Mouse (Mus musculus) heart, embryonic 15.5 days (tissue): ENCODE results near the gene Pate4. TPM values are rescaled to one million over a fixed set of nuclear protein-coding genes. Genes with fewer than 3 reads are reported as not detected.
"Not testable (repeated sequence)": the region's sequence is repeated elsewhere in the genome, so short reads cannot be mapped to it uniquely, and the experiment has no call there.

ENCODE experiments used
- ATAC-seq: fragments of 200-750 bp; cut with Nextera tagmentation; replicated peaks from 2 replicates; pipeline ENCODE4 v1.8.0; 2017; ENCODE audit warnings: low read depth, moderate TSS enrichment; ENCODE audit not compliant: insufficient number of reproducible peaks, insufficient read depth, low FRiP score
- H3K27ac ChIP-seq: fragments of 300-500 bp; sonication (generic); 2 replicates; pipeline ENCODE4 v1.5.1; 2015; ENCODE audit warnings: mild to moderate bottlenecking, inconsistent platforms
- H3K27me3 ChIP-seq: fragments of 300-500 bp; sonication (generic); 2 replicates; pipeline ENCODE4 v1.6.1; 2015; ENCODE audit warnings: inconsistent platforms
- H3K36me3 ChIP-seq: fragments of 300-500 bp; sonication (generic); 2 replicates; pipeline ENCODE4 v1.6.1; 2015; ENCODE audit warnings: mild to moderate bottlenecking, inconsistent platforms
- H3K4me1 ChIP-seq: fragments of 300-500 bp; sonication (generic); replicated peaks from 2 replicates; pipeline ENCODE4 v1.6.1; 2015; ENCODE audit warnings: inconsistent platforms
- H3K4me2 ChIP-seq: fragments of 300-500 bp; sonication (generic); 2 replicates; pipeline ENCODE4 v1.6.1; 2015; ENCODE audit warnings: inconsistent platforms, mild to moderate bottlenecking, moderate library complexity
- H3K4me3 ChIP-seq: fragments of 300-500 bp; sonication (generic); 2 replicates; pipeline ENCODE4 v1.5.1; 2015; ENCODE audit warnings: mild to moderate bottlenecking, inconsistent platforms
- H3K9ac ChIP-seq: fragments of 300-500 bp; sonication (generic); 2 replicates; pipeline ENCODE4 v1.6.1; 2015; ENCODE audit warnings: mild to moderate bottlenecking, inconsistent platforms
- H3K9me3 ChIP-seq: fragments of 300-500 bp; sonication (generic); replicated peaks from 2 replicates; pipeline ENCODE4 v1.6.1; 2016; ENCODE audit warnings: inconsistent platforms
- WGBS: fragments of 180-500 bp; shearing (Covaris S2); methylation state at CpG from one replicate; pipeline ENCODE4 v1.1.7; 2015; ENCODE audit warnings: mixed read lengths; 5-methylcytosine and 5-hydroxymethylcytosine counted together
- polyA plus RNA-seq: library from polyadenylated mRNA; unstranded; fragments of >200 nt; fragmentation: Nextera tagmentation; extraction: Ambion mirVana; gene quantifications from 2 replicates; pipeline ENCODE4 v1.2.1, GENCODE M21; 2015

The Pate4 gene
- not detected in 2 replicates for polyA plus RNA-seq

GRCm38 (mm10) chr9:35611841-35612240 lies at the start of gene Pate4:
Pate4 (minus strand) TSS chr9:35611941.
- ATAC-seq = no peak
- Histone ChIP-seq H3K36me3 (no peaks in the 10 kb centered on the region), H3K4me1 (no peaks in the 10 kb centered on the region), H3K9me3 (no peaks in the 10 kb centered on the region), H3K27me3 (no peaks in the 10 kb centered on the region), H3K4me3 (no peak within 1 kb of the TSS), H3K27ac (no peak within 1 kb of the TSS), H3K9ac (no peak within 1 kb of the TSS), H3K4me2 (no peak within 1 kb of the TSS)
- 88% methylated on average over 1 of the region's 1 CpGs for WGBS

GRCm38 (mm10) chr9:35648102-35648501 lies 36.4 kb upstream of the Pate4 start, which contains the start of gene Pate3:
Pate3 (minus strand) TSS chr9:35648202.
- WGBS = 58% methylated on average over 1 of the region's 1 CpGs

DNA sequence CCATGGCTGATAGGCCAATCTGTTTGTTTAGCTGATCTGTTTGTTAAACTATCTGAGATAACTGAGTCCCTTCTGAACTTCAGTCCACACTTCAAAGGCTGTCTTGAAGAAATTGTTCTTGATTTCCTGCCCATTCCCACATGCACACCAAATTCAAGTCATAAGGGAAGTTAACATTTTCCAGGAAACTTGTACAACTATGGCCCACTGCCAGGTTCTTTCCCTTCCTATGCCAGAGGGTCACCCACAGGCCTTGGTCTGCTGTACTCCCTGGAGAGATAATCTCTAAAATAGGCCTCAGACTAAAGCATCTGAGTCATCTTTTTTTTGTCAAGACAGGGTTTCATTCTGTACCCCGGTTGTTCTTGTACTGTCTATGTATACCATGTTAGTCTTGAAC lies 21.2 kb upstream of the Pate4 start:
- H3K36me3 ChIP-seq = no peaks in the 10 kb centered on the region
- H3K27me3 ChIP-seq = no peaks in the 10 kb centered on the region
- no peaks in the 10 kb centered on the region for H3K9me3 ChIP-seq
- ATAC-seq = no peak
- H3K27ac ChIP-seq = no peak overlapping the region
- H3K4me1 ChIP-seq = no peaks in the 10 kb centered on the region
- H3K4me2 ChIP-seq = no peak overlapping the region
- no peak overlapping the region for H3K9ac ChIP-seq
- no peak overlapping the region for H3K4me3 ChIP-seq
- WGBS = 69% methylated on average over 1 of the region's 1 CpGs

More at GRCm38 (mm10) chr9:35648102-35648501, 36.4 kb upstream of the Pate4 start, which contains the start of gene Pate3:
- H3K4me3 ChIP-seq = no peak within 1 kb of the TSS
- no peaks in the 10 kb centered on the region for H3K27me3 ChIP-seq
- H3K9me3 ChIP-seq = no peaks in the 10 kb centered on the region
- H3K4me2 ChIP-seq = no peak within 1 kb of the TSS
- no peak for ATAC-seq
- no peaks in the 10 kb centered on the region for H3K4me1 ChIP-seq
- H3K36me3 ChIP-seq = no peaks in the 10 kb centered on the region
- H3K9ac ChIP-seq = no peak within 1 kb of the TSS
- H3K27ac ChIP-seq = no peak within 1 kb of the TSS

DNA sequence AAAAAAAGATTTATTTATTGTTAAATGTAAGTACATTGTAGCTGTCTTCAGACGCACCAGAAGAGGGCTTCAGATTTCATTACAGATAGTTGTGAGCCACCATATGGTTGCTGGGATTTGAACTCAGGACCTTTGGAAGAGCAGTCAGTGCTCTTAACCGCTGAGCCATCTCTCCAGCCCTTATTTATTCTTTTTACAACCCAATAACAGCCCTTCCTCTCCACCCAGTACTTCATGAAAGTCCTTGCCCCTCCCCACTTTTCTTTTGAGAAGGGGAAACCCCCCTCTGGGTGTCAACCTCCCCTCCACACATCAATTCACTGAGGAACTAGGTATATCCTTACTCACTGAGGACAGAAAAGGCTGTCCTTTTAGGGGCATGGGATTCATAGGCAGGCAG lies 5.0 kb upstream of the Pate4 start:
- H3K4me3 ChIP-seq, H3K9me3 ChIP-seq, H3K9ac ChIP-seq, H3K4me2 ChIP-seq, H3K4me1 ChIP-seq, H3K27ac ChIP-seq, H3K36me3 ChIP-seq, H3K27me3 ChIP-seq, ATAC-seq: not testable (repeated sequence)
- 71% methylated on average over 2 of the region's 2 CpGs for WGBS

GRCm38 (mm10) chr9:35614005-35614404 lies 2.3 kb upstream of the Pate4 start:
- WGBS = 22% methylated on average over 2 of the region's 2 CpGs
- Histone ChIP-seq H3K27me3 (no peaks in the 10 kb centered on the region), H3K4me2 (no peak overlapping the region), H3K4me1 (no peaks in the 10 kb centered on the region), H3K4me3 (no peak overlapping the region), H3K36me3 (no peaks in the 10 kb centered on the region), H3K9ac (no peak overlapping the region), H3K9me3 (no peaks in the 10 kb centered on the region), H3K27ac (no peak overlapping the region)
- ATAC-seq = no peak

DNA sequence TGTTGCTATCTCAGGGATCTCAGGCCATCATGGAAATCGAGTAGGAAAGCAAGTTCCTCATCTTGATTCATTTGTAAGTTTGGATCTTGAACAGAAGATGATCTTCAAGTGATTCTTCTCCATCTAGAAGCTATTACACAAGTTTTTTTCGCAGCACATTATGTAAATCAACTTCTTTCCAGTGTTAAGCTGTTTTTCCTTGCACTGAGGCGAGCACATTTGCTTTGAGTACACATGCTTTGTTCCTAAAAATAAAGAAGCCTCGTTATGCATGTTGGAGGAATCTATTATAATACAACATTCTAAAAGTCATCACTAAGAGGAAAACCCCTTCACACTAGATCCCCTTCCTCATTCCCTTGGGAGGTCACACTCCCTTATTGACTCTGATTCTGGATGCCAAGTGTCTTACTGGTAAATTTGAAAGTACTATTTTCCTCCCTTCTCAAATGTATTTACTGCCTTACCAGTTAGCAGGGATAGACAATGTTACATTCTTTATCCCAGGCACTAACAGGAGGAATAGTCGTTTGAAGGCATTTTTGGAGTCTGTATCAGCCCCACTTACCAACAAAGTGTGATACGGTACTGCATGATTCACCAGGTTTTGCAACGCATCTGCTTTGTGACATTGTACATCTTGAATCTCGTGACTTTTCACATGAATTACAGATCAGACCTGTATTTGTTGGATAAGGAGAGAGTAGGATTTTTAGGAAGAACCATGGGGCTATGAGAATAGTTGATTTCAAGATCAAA lies 3.9 kb downstream of the Pate4 start:
- Histone ChIP-seq H3K4me1 (no peaks in the 10 kb centered on the region), H3K9ac (no peak overlapping the region), H3K4me3 (no peak overlapping the region), H3K4me2 (no peak overlapping the region), H3K27ac (no peak overlapping the region), H3K9me3 (no peaks in the 10 kb centered on the region; the same call in 1 of the 2 replicates), H3K36me3 (no peaks in the 10 kb centered on the region), H3K27me3 (no peaks in the 10 kb centered on the region)
- ATAC-seq = no peak
- 59% methylated on average over 8 of the region's 8 CpGs for WGBS

DNA sequence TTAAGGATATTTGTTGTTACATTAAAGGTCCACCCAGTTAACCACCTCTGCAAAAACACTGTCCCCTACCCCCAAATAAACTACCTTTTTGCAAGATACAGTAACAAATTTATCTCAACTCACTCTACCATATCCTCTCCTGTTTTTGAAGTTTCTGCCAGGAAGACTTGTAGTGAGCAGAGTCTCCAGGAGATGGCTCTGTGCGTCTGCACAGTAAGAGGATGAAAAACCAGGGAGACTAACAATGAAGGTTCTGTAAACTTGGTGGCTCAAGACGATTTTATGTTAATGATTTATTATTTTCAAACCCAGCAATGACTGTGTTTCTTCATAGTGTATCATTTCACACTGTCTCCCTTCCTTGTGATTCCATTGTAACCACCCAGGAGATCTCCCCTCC lies 18.8 kb downstream of the Pate4 start:
- no peaks in the 10 kb centered on the region for H3K9me3 ChIP-seq
- no peaks in the 10 kb centered on the region for H3K27me3 ChIP-seq
- no peak overlapping the region for H3K27ac ChIP-seq
- WGBS = 11% methylated on average over 2 of the region's 2 CpGs
- no peak overlapping the region for H3K4me2 ChIP-seq
- no peak for ATAC-seq
- no peak overlapping the region for H3K4me3 ChIP-seq
- no peaks in the 10 kb centered on the region for H3K36me3 ChIP-seq
- H3K4me1 ChIP-seq = no peaks in the 10 kb centered on the region
- no peak overlapping the region for H3K9ac ChIP-seq

GRCm38 (mm10) chr9:35587674-35588073 lies 24.1 kb downstream of the Pate4 start:
- Histone ChIP-seq H3K4me1 (no peaks in the 10 kb centered on the region), H3K27ac (no peak overlapping the region), H3K36me3 (no peaks in the 10 kb centered on the region), H3K4me2 (no peak overlapping the region), H3K9ac (no peak overlapping the region), H3K27me3 (no peaks in the 10 kb centered on the region), H3K4me3 (no peak overlapping the region), H3K9me3 (no peaks in the 10 kb centered on the region)
- ATAC-seq = no peak
- 28% methylated on average over 1 of the region's 1 CpGs for WGBS

DNA sequence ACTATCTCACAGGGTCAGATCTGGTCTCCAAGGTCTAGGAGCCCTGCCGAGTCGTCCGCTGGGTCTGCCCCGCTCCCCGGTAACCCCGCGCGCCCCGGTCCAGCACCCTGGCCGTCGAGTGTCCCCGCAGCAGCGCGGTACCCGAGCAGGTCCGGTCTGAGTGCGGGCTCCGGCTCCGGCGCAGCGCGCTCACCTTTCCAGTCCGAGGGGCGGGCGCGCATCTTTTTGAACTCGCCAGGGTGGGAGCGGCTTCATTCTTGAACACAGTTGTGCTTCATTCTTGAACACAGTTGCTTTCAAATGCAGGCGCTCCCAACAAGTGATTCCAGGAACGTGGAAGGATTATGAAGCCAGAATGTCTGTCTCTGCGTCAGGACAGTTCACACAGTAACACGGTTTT lies 37.3 kb downstream of the Pate4 start:
- H3K4me2 ChIP-seq = peak overlapping the region; percentile 70
- no peaks in the 10 kb centered on the region for H3K9me3 ChIP-seq
- H3K4me1 ChIP-seq = peaks cover 8% of the 10 kb centered on the region
- WGBS = 5% methylated on average over 32 of the region's 32 CpGs
- H3K36me3 ChIP-seq = no peaks in the 10 kb centered on the region
- no peak overlapping the region for H3K27ac ChIP-seq
- peak overlapping the region; percentile 43 for H3K4me3 ChIP-seq
- no peak overlapping the region; the same call in 1 of the 2 replicates for H3K9ac ChIP-seq
- H3K27me3 ChIP-seq = peaks cover 15% of the 10 kb centered on the region
- ATAC-seq = no peak

GRCm38 (mm10) chr9:35570663-35571062 lies 41.1 kb downstream of the Pate4 start:
- Histone ChIP-seq H3K4me2 (peak overlapping the region; percentile 57), H3K36me3 (peaks cover 22% of the 10 kb centered on the region), H3K27ac (peak overlapping the region; percentile 92; the same call in 1 of the 2 replicates), H3K27me3 (peaks cover 12% of the 10 kb centered on the region), H3K4me1 (peaks cover 22% of the 10 kb centered on the region), H3K9me3 (no peaks in the 10 kb centered on the region), H3K9ac (peak overlapping the region; percentile 68), H3K4me3 (peak overlapping the region; percentile 74)
- no peak for ATAC-seq
- 9% methylated on average over 5 of the region's 5 CpGs for WGBS

DNA sequence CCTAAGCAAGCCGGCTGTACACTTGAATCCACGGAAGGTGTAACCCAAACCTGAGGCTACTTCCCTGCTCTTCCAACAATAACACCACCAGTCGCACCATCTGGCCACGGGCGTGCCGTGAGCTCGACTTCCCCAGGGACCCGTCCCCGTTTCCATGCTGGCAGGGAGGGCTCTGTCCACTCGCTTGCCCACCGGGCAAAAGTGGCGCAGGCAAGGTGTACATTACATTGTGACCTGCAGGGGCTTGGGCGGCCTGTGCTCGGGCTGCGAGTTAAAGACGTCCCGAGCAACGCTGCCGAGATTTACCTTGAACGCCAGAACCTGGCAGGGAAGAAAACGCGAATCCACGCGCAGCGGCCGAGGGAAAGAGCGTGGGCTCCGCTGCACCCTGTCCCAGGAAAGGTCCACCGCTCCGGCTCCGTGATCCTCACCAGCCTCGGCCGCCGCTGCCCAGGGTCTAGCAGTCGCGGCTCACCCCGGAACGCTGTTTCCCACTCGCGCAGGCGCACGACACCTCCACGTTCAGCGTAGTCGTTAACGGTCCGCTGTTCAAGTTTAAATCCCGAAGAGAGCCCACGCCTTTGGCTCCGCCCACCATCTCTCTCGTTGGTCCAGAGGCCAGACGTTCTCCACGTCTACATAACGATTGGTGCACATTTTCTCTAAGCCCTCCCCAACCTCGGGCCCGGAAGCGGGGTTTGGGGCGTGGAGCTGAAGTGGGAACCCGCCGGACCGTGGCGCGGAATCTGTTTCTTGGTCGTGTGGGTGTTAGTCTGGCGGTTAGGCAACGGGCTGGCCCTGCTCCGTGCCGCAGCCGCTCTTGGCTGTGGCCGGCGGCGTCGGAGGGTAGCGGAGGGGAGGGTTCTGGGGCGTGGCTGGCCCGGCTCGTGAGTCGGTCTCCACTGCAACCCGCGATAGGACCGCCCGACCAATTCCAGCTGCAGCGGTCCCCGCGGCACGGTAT lies 41.9 kb downstream of the Pate4 start, which contains the start of the genes Pate2 and Hyls1:
Pate2 (plus strand) TSS at position 714 of the 964 bp plus-strand sequence.
Hyls1 (minus strand) TSS at position 828 of the 964 bp plus-strand sequence.
- peak within 1 kb of the TSS; percentile 92 for H3K27ac ChIP-seq
- H3K4me1 ChIP-seq = peaks cover 28% of the 10 kb centered on the region
- peak; percentile 96 for ATAC-seq
- under 1% methylated on average over 86 of the region's 86 CpGs for WGBS
- H3K27me3 ChIP-seq = peaks cover 12% of the 10 kb centered on the region
- H3K4me3 ChIP-seq = peak within 1 kb of the TSS; percentile 74
- no peaks in the 10 kb centered on the region for H3K9me3 ChIP-seq
- peak within 1 kb of the TSS; percentile 84 for H3K9ac ChIP-seq
- peaks cover 30% of the 10 kb centered on the region for H3K36me3 ChIP-seq
- H3K4me2 ChIP-seq = peak within 1 kb of the TSS; percentile 80
